Mouse (Mus musculus) midbrain, embryonic 15.5 days (tissue): ENCODE data around the gene Sftpd. TPM values are rescaled to one million over a fixed set of nuclear protein-coding genes. Genes with fewer than 3 reads are reported as not detected.

ENCODE experiments used
- ATAC-seq: fragments of 200-750 bp; cut with Nextera tagmentation; replicated peaks from 2 replicates; pipeline ENCODE4 v1.8.0; 2017; ENCODE audit warnings: moderate TSS enrichment
- H3K27ac ChIP-seq: fragments of 300-500 bp; sonication (generic); 2 replicates; pipeline ENCODE4 v1.5.1; 2015; ENCODE audit warnings: mild to moderate bottlenecking, inconsistent platforms
- H3K27me3 ChIP-seq: fragments of 300-500 bp; sonication (generic); replicated peaks from 2 replicates; pipeline ENCODE4 v1.6.1; 2015; ENCODE audit warnings: inconsistent platforms
- H3K36me3 ChIP-seq: fragments of 300-500 bp; sonication (generic); replicated peaks from 2 replicates; pipeline ENCODE4 v1.6.1; 2015; ENCODE audit warnings: inconsistent platforms
- H3K4me1 ChIP-seq: fragments of 300-500 bp; sonication (generic); 2 replicates; pipeline ENCODE4 v1.6.1; 2015; ENCODE audit warnings: inconsistent platforms
- H3K4me2 ChIP-seq: fragments of 300-500 bp; sonication (generic); 2 replicates; pipeline ENCODE4 v1.6.1; 2015; ENCODE audit warnings: inconsistent platforms, mild to moderate bottlenecking, moderate library complexity
- H3K4me3 ChIP-seq: fragments of 300-500 bp; sonication (generic); 2 replicates; pipeline ENCODE4 v1.5.1; 2015; ENCODE audit warnings: mild to moderate bottlenecking, inconsistent platforms
- H3K9ac ChIP-seq: fragments of 300-500 bp; sonication (generic); 2 replicates; pipeline ENCODE4 v1.6.1; 2015; ENCODE audit warnings: mild to moderate bottlenecking, inconsistent platforms
- H3K9me3 ChIP-seq: fragments of 300-500 bp; sonication (generic); 2 replicates; pipeline ENCODE4 v1.6.1; 2016; ENCODE audit warnings: inconsistent platforms
- WGBS: fragments of 180-500 bp; shearing (Covaris S2); methylation state at CpG from one replicate; pipeline ENCODE4 v1.1.7; 2015; ENCODE audit warnings: mixed read lengths; 5-methylcytosine and 5-hydroxymethylcytosine counted together
- polyA plus RNA-seq: library from polyadenylated mRNA; unstranded; fragments of >200 nt; fragmentation: Nextera tagmentation; extraction: Ambion mirVana; gene quantifications from 2 replicates; pipeline ENCODE4 v1.2.1, GENCODE M21; 2015

Gene Sftpd
- polyA plus RNA-seq = not detected in 2 replicates

- Histone ChIP-seq H3K4me1 (no peaks in the 10 kb centered on the region), H3K9ac (no peak within 1 kb of the TSS), H3K27ac (no peak within 1 kb of the TSS), H3K36me3 (no peaks in the 10 kb centered on the region), H3K27me3 (no peaks in the 10 kb centered on the region), H3K4me2 (no peak within 1 kb of the TSS), H3K4me3 (no peak within 1 kb of the TSS), H3K9me3 (no peaks in the 10 kb centered on the region)
- no peak for ATAC-seq
- 76% methylated on average over 4 of the region's 4 CpGs for WGBS
Observed at GRCm38 (mm10) chr14:41185059-41185821, at the start of gene Sftpd. Gene Sftpd, minus strand, starts transcription at chr14:41185149.

DNA sequence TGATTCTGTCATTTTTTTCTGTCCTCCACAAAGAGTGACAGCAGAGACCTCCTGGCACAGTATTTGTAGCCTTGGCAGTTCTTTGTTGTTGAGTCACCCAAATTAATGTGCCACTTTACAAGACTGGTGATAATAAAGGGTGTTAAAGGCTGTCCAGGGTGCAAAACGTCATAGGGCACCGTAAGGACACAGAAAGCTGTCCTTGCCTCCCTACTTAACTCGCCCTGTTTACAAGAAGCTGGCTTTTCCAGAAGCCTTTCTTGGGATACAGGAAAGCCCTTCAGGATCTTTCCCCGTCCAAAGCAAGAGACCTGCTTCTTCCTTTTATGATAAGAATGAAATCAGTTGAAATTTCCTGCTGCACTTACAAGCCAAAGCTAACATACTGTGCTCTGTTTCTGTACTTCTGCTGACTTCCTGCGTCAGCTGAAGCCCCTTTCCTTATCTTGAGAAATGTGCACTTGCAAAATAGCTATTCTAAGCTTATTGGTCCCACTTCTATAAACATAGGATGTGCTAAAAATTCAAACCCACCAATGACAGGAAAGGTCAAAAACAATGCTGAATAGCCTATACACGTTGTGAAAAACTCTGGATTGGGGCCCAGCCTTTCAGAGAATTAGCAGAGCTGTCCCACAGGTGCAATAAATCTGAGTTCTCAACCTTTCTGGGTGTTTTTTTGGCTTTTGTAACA, 13.2 kb upstream of the Sftpd start:
- Histone ChIP-seq H3K4me1 (no peaks in the 10 kb centered on the region), H3K4me3 (no peak overlapping the region), H3K36me3 (no peaks in the 10 kb centered on the region), H3K27ac (no peak overlapping the region), H3K9ac (no peak overlapping the region), H3K4me2 (no peak overlapping the region), H3K27me3 (no peaks in the 10 kb centered on the region), H3K9me3 (no peaks in the 10 kb centered on the region)
- no peak for ATAC-seq
- 70% methylated on average over 6 of the region's 6 CpGs for WGBS

- no peak overlapping the region for H3K27ac ChIP-seq
- no peaks in the 10 kb centered on the region for H3K27me3 ChIP-seq
- H3K4me3 ChIP-seq = no peak overlapping the region
- no peaks in the 10 kb centered on the region for H3K4me1 ChIP-seq
- no peaks in the 10 kb centered on the region for H3K9me3 ChIP-seq
- no peak overlapping the region for H3K9ac ChIP-seq
- no peak for ATAC-seq
- WGBS = 82% methylated on average over 2 of the region's 2 CpGs
- H3K36me3 ChIP-seq = no peaks in the 10 kb centered on the region
- no peak overlapping the region for H3K4me2 ChIP-seq
Observed at GRCm38 (mm10) chr14:41189496-41189895, 4.5 kb upstream of the Sftpd start.

- Histone ChIP-seq H3K4me1 (no peaks in the 10 kb centered on the region), H3K4me3 (no peak overlapping the region), H3K9me3 (no peaks in the 10 kb centered on the region), H3K36me3 (no peaks in the 10 kb centered on the region), H3K27me3 (no peaks in the 10 kb centered on the region), H3K4me2 (no peak overlapping the region), H3K27ac (no peak overlapping the region), H3K9ac (no peak overlapping the region)
- no peak for ATAC-seq
- 63% methylated on average over 1 of the region's 1 CpGs for WGBS
Observed at GRCm38 (mm10) chr14:41174802-41175201, 10.1 kb downstream of the Sftpd start.

GRCm38 (mm10) chr14:41170514-41170913, 14.4 kb downstream of the Sftpd start:
- H3K36me3 ChIP-seq = no peaks in the 10 kb centered on the region
- no peaks in the 10 kb centered on the region for H3K9me3 ChIP-seq
- WGBS = 84% methylated on average over 2 of the region's 2 CpGs
- no peak overlapping the region for H3K9ac ChIP-seq
- no peak for ATAC-seq
- H3K4me3 ChIP-seq = no peak overlapping the region
- no peak overlapping the region for H3K27ac ChIP-seq
- H3K4me1 ChIP-seq = no peaks in the 10 kb centered on the region
- H3K27me3 ChIP-seq = no peaks in the 10 kb centered on the region
- H3K4me2 ChIP-seq = no peak overlapping the region

- ATAC-seq = no peak
- Histone ChIP-seq H3K9me3 (no peaks in the 10 kb centered on the region), H3K4me1 (no peaks in the 10 kb centered on the region), H3K4me2 (no peak overlapping the region), H3K27me3 (no peaks in the 10 kb centered on the region), H3K4me3 (no peak overlapping the region), H3K27ac (no peak overlapping the region), H3K9ac (no peak overlapping the region), H3K36me3 (no peaks in the 10 kb centered on the region)
- WGBS = 90% methylated on average over 1 of the region's 1 CpGs
Observed at GRCm38 (mm10) chr14:41168567-41168966, 16.4 kb downstream of the Sftpd start.

DNA sequence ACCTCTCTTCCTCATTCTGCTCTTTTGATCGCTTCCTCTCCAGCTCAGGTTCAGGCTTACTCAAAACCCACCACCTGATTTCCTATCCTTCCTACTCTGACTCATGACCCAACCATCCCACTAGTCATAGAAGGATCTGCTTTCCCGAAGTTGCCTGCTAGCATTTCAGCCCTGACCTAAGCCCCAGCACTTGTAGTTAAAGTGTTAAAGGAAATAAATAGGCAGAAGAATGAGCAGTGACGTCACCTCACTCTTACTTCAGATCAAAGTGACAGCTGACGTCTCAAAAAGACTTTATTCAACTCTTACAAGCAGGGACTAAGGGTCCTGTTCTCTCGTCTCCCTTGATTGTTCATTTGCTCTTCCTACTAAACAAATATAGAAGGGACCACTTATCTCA, 17.7 kb downstream of the Sftpd start:
- 58% methylated on average over 5 of the region's 5 CpGs for WGBS

DNA sequence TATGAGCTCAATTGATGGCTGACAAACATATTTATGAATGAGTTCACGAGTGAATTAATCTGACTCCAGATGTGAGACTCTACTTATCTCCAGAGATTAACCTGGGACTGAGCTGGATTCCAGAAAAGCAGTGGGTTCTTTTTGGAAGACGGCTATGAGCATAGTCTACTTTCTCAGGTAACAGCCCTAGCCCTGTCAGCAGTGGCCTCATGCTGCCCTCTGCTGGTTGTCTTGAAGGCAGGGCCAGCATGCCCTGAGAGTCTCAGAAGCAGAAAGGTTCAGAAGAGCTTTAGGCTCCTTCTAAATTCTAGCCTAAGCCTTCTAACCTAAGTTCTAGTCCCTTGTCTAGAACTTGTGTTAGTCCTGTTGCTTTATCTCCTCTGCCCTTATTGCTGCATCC, 22.3 kb downstream of the Sftpd start:
- no peak overlapping the region for H3K9ac ChIP-seq
- H3K27ac ChIP-seq = no peak overlapping the region
- no peaks in the 10 kb centered on the region for H3K27me3 ChIP-seq
- H3K4me1 ChIP-seq = no peaks in the 10 kb centered on the region
- ATAC-seq = no peak
- no peaks in the 10 kb centered on the region for H3K36me3 ChIP-seq
- no peaks in the 10 kb centered on the region for H3K9me3 ChIP-seq
- H3K4me2 ChIP-seq = no peak overlapping the region
- WGBS = 29% methylated on average over 2 of the region's 2 CpGs
- H3K4me3 ChIP-seq = no peak overlapping the region

More for the DNA sequence above, 17.7 kb downstream of the Sftpd start:
- H3K9ac ChIP-seq = no peak overlapping the region
- no peak overlapping the region for H3K4me2 ChIP-seq
- H3K4me3 ChIP-seq = no peak overlapping the region
- H3K27ac ChIP-seq = no peak overlapping the region
- H3K36me3 ChIP-seq = no peaks in the 10 kb centered on the region
- ATAC-seq = no peak
- no peaks in the 10 kb centered on the region for H3K27me3 ChIP-seq
- no peaks in the 10 kb centered on the region for H3K4me1 ChIP-seq
- H3K9me3 ChIP-seq = no peaks in the 10 kb centered on the region

GRCm38 (mm10) chr14:41160743-41161142, 24.2 kb downstream of the Sftpd start:
- no peak overlapping the region for H3K9ac ChIP-seq
- no peak overlapping the region for H3K4me2 ChIP-seq
- no peaks in the 10 kb centered on the region for H3K4me1 ChIP-seq
- 48% methylated on average over 1 of the region's 1 CpGs for WGBS
- no peaks in the 10 kb centered on the region for H3K9me3 ChIP-seq
- H3K27ac ChIP-seq = no peak overlapping the region
- H3K36me3 ChIP-seq = no peaks in the 10 kb centered on the region
- ATAC-seq = no peak
- no peaks in the 10 kb centered on the region for H3K27me3 ChIP-seq
- no peak overlapping the region for H3K4me3 ChIP-seq

- no peak for ATAC-seq
- Histone ChIP-seq H3K36me3 (no peaks in the 10 kb centered on the region), H3K27ac (no peak overlapping the region), H3K4me2 (no peak overlapping the region), H3K4me3 (no peak overlapping the region), H3K4me1 (no peaks in the 10 kb centered on the region), H3K27me3 (no peaks in the 10 kb centered on the region), H3K9ac (no peak overlapping the region), H3K9me3 (no peaks in the 10 kb centered on the region)
- 86% methylated on average over 4 of the region's 4 CpGs for WGBS
Observed at GRCm38 (mm10) chr14:41160076-41160475, 24.9 kb downstream of the Sftpd start.

- no peak within 1 kb of the TSS for H3K27ac ChIP-seq
- no peaks in the 10 kb centered on the region for H3K9me3 ChIP-seq
- no peak within 1 kb of the TSS for H3K4me3 ChIP-seq
- WGBS = 92% methylated on average over 7 of the region's 7 CpGs
- H3K36me3 ChIP-seq = no peaks in the 10 kb centered on the region
- no peaks in the 10 kb centered on the region for H3K27me3 ChIP-seq
- H3K4me1 ChIP-seq = no peaks in the 10 kb centered on the region
- no peak within 1 kb of the TSS for H3K4me2 ChIP-seq
- ATAC-seq = no peak
- no peak within 1 kb of the TSS for H3K9ac ChIP-seq
Observed at GRCm38 (mm10) chr14:41151220-41151898, 33.6 kb downstream of the Sftpd start, which contains the start of gene Mbl1. Gene Mbl1, plus strand, starts transcription at chr14:41151458.

GRCm38 (mm10) chr14:41147356-41147755, 37.6 kb downstream of the Sftpd start:
- no peaks in the 10 kb centered on the region for H3K27me3 ChIP-seq
- no peak overlapping the region for H3K9ac ChIP-seq
- H3K4me2 ChIP-seq = no peak overlapping the region
- H3K4me1 ChIP-seq = no peaks in the 10 kb centered on the region
- H3K27ac ChIP-seq = no peak overlapping the region
- H3K4me3 ChIP-seq = no peak overlapping the region
- no peaks in the 10 kb centered on the region for H3K9me3 ChIP-seq
- H3K36me3 ChIP-seq = no peaks in the 10 kb centered on the region
- WGBS = 90% methylated on average over 2 of the region's 2 CpGs
- no peak for ATAC-seq
